Mouse (Mus musculus) hematopoietic stem cell, adult 5-6 weeks (primary cell): ENCODE results near the gene Mus81. TPM values are rescaled to one million over a fixed set of nuclear protein-coding genes. Genes with fewer than 3 reads are reported as not detected.

Source experiments
- ATAC-seq, 2 experiments: fragments of 125-278 bp in 1 of 2; replicated peaks in 1 of 2; 2 replicates each; pipeline ENCODE4 v1.8.0; 2016 to 2017; ENCODE audit warnings: inconsistent platforms in 2 of 2, mild to moderate bottlenecking in 2 of 2, moderate number of reproducible peaks in 2 of 2, low read depth in 1 of 2, moderate TSS enrichment in 1 of 2; ENCODE audit not compliant: low FRiP score in 2 of 2, poor library complexity in 2 of 2, severe bottlenecking in 2 of 2, insufficient read depth in 1 of 2, low TSS enrichment in 1 of 2
- total RNA-seq: library from RNA; stranded (forward); fragments of 172-1452, 232-1000 nt; gene quantifications from 2 replicates; pipeline ENCODE4 v1.2.3, GENCODE M21; 2017

Gene Mus81
- total RNA-seq: 7.9 and 12.0 TPM in 2 replicates

GRCm38 (mm10) chr19:5487768-5488550, at the start of gene Mus81:
Gene Mus81, minus strand, starts transcription at chr19:5488402.
- ATAC-seq: peak; percentile 37 to 54

GRCm38 (mm10) chr19:5532520-5532919, 44.3 kb upstream of the Mus81 start:
- ATAC-seq: no peak

DNA sequence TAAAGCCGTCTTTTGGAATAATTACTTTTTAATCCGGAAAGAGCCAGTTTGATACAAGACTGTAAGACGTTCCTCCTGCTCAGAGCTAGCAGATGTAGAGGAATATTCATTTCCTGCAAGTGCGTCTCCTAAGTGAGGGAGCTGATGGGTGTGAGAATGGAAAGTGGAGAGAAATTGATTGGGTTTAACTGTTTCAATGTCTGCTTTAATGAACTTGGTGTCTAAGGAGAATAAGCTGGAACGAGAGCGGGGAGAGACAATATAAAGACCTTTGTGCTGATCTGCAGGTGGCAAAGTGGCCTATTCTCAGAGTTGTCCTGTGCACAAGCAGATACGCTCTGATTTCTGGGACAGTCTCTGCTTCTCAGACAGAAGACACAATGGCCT, 41.9 kb upstream of the Mus81 start:
- ATAC-seq: no peak

DNA sequence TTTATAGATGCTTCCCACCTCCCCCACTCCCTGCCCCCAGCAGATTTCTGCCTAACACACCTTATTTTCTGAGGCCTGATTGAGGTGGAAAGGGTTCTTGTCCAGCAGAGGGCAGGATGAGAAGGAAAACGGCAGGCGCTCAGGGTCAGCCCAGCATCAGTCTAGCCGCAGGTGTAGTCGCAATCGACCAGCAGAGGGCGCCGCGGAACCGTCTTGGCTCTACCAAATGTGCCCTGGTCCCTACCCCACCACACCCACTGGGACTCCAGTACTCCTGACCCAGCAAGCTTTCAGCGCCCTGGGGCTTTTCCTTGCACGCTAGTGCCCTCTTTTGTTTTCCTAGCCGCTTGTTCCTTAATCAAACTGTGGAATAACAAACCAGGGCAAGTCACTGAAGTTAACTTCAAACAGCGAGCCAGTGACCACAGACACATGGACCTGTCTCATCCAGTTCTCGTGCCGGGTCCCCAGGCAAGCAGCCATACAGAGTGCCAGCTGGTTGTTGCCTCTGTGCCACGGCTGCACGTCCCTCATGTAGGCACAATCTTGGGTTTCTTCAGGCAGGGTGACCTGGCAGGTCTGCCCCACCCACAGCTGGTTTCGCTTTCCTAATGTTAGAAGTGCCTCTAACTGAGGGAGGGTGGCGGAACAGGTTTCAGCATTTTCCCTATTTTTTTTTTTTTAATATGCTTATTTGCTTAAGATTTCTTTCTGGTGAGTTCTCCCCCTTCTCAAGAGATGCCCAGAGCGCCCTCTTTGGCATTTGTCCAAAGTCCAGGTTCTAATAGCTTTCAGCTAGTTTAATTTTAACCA, 41.3 kb upstream of the Mus81 start:
- peak; percentile 97 to 98 for ATAC-seq

DNA sequence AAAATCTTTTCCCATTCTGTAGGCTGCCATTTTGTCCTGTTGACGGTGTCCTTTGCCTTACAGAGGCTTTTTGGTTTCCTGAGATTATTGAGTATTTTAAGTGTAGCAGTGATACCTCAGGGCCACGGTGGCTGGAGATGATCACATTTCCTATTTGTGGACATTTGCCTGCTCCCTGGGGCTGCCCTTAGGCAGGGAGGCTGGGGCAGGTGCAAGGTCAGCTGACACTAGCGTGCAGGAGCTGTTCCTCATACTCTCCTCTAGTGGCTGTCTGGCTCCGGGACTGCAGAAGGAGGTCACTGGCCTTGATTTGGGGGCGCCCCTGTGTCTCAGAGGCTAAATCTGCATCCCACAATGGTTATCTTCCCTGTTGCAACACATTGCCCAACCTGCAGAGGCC, 37.0 kb upstream of the Mus81 start:
- no peak for ATAC-seq

GRCm38 (mm10) chr19:5518721-5519120, 30.5 kb upstream of the Mus81 start:
- no peak for ATAC-seq

DNA sequence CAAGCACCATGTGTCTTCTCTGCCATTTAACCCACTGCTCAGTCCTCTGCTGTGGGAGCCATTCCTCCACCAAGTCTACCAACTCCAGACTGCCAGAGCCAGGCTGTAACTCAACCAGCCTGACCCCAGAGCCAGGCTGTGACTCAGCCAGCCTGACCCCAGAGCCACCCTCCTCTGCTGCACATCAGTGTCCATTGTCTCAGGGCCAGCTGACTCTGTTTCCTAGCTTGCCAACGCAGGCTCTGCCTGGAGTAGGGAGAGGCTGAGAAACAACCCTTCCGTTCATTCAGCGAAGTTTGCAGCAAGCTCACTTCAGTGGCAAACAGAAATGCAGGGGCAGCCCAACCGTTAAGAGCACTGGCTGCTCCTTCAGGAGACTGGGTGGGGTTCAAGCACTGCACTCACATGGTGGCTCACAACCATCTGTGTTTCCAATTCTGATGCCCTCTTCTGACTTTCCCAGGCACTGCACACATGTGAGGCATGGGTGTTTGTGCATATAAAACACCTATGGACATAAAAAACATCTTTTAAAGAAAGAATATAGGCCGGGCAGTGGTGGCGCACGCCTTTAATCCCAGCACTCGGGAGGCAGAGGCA, 28.8 kb upstream of the Mus81 start:
- ATAC-seq: no peak

GRCm38 (mm10) chr19:5515840-5516777, 27.9 kb upstream of the Mus81 start:
- ATAC-seq: no peak

DNA sequence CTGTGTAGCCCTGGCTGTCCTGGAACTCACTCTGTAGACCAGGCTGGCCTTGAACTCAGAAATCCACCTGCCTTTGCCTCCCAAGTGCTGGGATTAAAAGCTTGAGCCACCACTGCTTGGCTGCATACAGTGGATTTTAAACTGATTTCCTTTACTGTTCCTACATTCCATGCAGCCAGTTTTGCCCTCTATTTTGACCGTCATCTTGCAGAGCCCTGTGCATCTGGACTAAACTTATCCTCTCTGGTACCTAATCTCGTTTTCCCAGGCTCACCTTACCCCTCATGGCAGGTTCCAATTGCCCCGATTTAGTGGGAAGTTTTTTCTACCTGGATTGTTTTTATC, 24.8 kb upstream of the Mus81 start:
- ATAC-seq: no peak

DNA sequence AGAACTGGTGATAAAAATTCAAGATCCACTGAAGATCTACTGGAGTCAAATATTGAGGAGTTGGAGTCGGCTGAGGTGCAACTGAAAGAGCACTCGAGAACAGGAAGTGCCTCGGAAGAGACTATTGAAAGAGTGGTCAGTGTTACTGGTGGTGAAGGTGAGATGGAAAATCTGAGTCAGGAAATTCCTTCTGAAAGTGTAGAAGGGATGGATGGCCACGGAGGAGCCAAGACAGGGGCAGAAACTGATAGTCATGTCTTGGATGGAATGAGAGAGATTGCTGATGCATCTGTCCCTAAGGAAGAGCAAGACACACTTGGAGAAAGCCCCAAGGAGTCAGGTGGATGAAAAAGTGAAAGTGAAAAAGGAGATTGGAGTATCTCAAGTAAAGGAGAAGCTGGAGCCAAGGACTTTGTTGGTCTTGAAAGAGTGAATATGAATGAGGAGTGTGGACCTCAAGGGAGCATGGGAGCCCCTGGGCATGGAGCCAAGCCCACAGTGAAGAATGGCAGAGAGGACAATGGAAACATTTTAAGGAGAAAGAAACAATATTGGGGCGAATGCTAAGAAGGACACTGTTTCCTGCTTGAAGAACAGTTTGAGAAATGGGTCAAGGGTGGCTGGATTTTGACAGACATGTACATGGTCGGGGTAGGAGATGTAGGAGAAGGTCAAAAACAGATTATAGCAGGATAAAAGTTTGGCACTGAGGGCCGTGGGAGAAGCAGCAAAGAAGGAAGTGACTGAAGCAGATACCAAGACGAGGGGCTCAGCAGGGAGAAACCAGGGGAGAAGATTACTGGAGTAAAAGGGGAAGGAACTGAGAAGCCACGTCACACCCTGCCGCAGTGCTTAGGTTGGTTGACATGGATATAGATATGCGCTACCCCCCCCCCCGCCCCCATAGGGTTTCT, 24.1 kb upstream of the Mus81 start:
- peak; percentile 60 to 70 for ATAC-seq

GRCm38 (mm10) chr19:5511074-5511632, 23.0 kb upstream of the Mus81 start:
- no peak for ATAC-seq

- peak; percentile 95 for ATAC-seq
Measured at GRCm38 (mm10) chr19:5510031-5511026, 22.1 kb upstream of the Mus81 start, which contains the start of gene Snx32. Gene Snx32, minus strand, starts transcription at chr19:5510538.

GRCm38 (mm10) chr19:5503687-5504086, 15.5 kb upstream of the Mus81 start, which contains the start of gene 1700020D05Rik:
Gene 1700020D05Rik, minus strand, starts transcription at chr19:5503787.
- no peak for ATAC-seq

DNA sequence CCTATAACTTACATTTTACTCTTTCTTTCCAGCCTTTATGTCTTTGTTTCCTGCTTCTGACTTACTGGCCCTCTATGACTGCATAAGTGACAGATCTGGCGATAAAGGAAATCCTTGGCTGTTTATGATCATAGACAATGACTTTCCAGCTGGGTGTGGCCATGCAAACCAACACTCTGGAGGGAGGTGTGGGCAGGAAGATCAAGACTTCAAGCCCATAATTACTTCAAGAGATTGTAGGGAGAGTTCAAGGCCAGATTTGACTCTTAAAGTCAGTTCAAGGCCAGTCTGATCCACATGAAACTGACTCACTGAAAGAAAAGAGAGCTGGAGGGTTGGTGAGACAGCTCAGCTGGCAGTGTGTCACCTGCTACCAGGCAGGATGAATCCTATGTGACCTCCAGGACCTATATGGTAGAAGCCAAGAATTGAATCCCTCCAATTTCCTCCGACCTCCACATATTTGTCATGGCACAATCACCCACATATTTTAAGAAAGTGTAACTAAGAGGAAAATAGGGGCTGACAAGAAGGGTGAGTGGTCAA, 12.2 kb upstream of the Mus81 start:
- ATAC-seq: no peak

- ATAC-seq: no peak
Measured at GRCm38 (mm10) chr19:5496052-5496370, 7.8 kb upstream of the Mus81 start.
